Mouse (Mus musculus) olfactory bulb, adult 2 months (tissue): ENCODE measurements at regions not wholly inside any gene's neighbourhood (a gene's known extent, or its start where the extent isn't known, plus 50 kb on each side); places are given as distances from the start of the nearest gene placed in this dataset.

Source experiments
- CTCF ChIP-seq: fragments of 200-500 bp; IDR thresholded peaks from 2 replicates; pipeline ENCODE4 v1.5.1; 2012; ENCODE audit warnings: low read depth, mild to moderate bottlenecking, low read length, moderate library complexity; ENCODE audit not compliant: insufficient read depth
- POLR2A ChIP-seq: fragments of 200-500 bp; IDR thresholded peaks from 2 replicates; pipeline ENCODE4 v1.6.1; 2012; ENCODE audit warnings: mild to moderate bottlenecking, low read depth, low read length, moderate library complexity; ENCODE audit not compliant: insufficient read depth

DNA sequence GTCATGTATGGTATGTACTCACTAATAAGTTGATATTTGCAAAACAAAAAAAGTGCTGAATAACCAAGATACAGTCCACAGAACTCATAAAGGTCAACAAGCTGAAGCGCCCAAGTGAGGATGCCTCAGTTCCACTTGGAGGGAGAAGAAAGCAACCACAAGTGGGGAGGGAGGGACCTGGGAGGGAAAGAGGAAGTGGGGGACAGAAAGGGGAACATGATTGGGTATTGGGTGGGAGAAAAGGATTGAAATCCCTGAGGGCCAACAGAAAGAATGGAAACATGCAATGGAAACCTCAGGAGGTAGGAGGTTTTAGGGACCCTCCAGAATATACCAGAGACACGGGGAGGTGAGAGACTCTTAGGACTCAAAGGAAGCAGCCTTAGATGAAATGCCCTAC is 2777.2 kb downstream of the 9330182O14Rik start:
- TF ChIP-seq CTCF (no peak), POLR2A (no peak)
